Mouse (Mus musculus) MEL (cell line): ENCODE data around the gene Josd2.

Experiments
- CTCF ChIP-seq, 3 experiments: IDR thresholded peaks in 2 of 3; conservative IDR thresholded peaks in 1 of 3; 2 replicates each; pipeline ENCODE4 v1.5.1; 2011 to 2012; ENCODE audit warnings: low read length in 3 of 3, low read depth in 2 of 3, mild to moderate bottlenecking in 2 of 3, improper control_type of control experiment in 1 of 3, inconsistent platforms in 1 of 3, mixed read lengths in 1 of 3, moderate library complexity in 1 of 3; ENCODE audit not compliant: control insufficient read depth in 1 of 3, insufficient read depth in 1 of 3, poor library complexity in 1 of 3, severe bottlenecking in 1 of 3
- EP300 ChIP-seq, 2 experiments: IDR thresholded peaks; 2 replicates each; pipeline ENCODE4 v1.6.1; 2011; ENCODE audit warnings: improper control_type of control experiment in 2 of 2, low read length in 2 of 2, low read depth in 1 of 2, mild to moderate bottlenecking in 1 of 2

DNA sequence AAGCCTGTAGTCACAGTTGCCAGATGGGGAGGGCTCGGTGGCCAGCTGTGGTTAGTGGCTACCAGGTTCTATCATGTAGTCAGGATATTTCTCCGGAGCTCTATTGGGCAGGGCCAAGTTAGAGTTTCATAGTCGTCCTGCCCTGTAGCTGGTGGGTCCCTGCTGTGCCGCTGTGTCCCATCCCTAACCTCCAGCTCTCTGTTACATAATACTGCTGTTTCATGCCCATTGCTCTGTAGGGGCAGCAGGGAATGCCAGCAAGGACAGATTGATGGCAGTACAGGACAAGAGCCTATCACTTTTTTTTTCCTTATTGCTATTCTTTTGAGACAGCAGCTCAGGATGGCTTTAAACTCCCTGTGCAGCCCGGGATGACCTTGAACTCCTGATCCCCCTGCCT, 32.0 kb upstream of the Josd2 start:
- TF ChIP-seq CTCF (IDR thresholded peaks at IDR 0.05 in 2 of 3, conservative IDR thresholded peaks at IDR 0.05 in 1 of 3; ENCODE audit: control insufficient read depth in 1 of 3, insufficient read depth in 1 of 3, low read depth in 2 of 3, low read length in 3 of 3, poor library complexity in 1 of 3, severe bottlenecking in 1 of 3) (no peak), EP300 (IDR thresholded peaks at IDR 0.05; ENCODE audit: low read depth in 1 of 2, low read length in 2 of 2) (no peak)
